Mouse (Mus musculus) olfactory bulb, adult 2 months (tissue): ENCODE data around the gene Psmd5. TPM values are rescaled to one million over a fixed set of nuclear protein-coding genes. Genes with fewer than 3 reads are reported as not detected.

Experiments
- H3K27ac ChIP-seq: fragments of 200-500 bp; 2 replicates; pipeline ENCODE4 v1.5.1; 2012; ENCODE audit warnings: low read depth, low read length; ENCODE audit not compliant: insufficient read depth
- H3K4me1 ChIP-seq: fragments of 200-500 bp; 2 replicates; pipeline ENCODE4 v1.6.1; 2012; ENCODE audit warnings: low read length; ENCODE audit not compliant: control insufficient read depth, insufficient read depth
- H3K4me3 ChIP-seq: fragments of 200-500 bp; 2 replicates; pipeline ENCODE4 v1.5.1; 2012; ENCODE audit warnings: mild to moderate bottlenecking, low read depth, low read length, moderate library complexity; ENCODE audit not compliant: insufficient read depth
- CTCF ChIP-seq: fragments of 200-500 bp; IDR thresholded peaks from 2 replicates; pipeline ENCODE4 v1.5.1; 2012; ENCODE audit warnings: low read depth, mild to moderate bottlenecking, low read length, moderate library complexity; ENCODE audit not compliant: insufficient read depth
- POLR2A ChIP-seq: fragments of 200-500 bp; IDR thresholded peaks from 2 replicates; pipeline ENCODE4 v1.6.1; 2012; ENCODE audit warnings: mild to moderate bottlenecking, low read depth, low read length, moderate library complexity; ENCODE audit not compliant: insufficient read depth
- WGBS: fragments of 180-500 bp; shearing (Covaris S2); methylation state at CpG from one replicate; pipeline ENCODE4 v1.1.7; 2018; 5-methylcytosine and 5-hydroxymethylcytosine counted together
- polyA plus RNA-seq: library from polyadenylated mRNA; stranded (reverse); fragments of >200 nt; gene quantifications from 2 replicates; pipeline ENCODE4 v1.2.4, GENCODE M21; 2012; ENCODE audit warnings: low replicate concordance; ENCODE audit not compliant: missing spikeins, insufficient read depth, insufficient read length

The Psmd5 gene
- polyA plus RNA-seq, 1 experiment: not detected

GRCm38 (mm10) chr2:34810775-34811174 is 64.0 kb downstream of the Psmd5 start:
- Histone ChIP-seq H3K4me3 (no peak overlapping the region), H3K4me1 (peaks cover 2% of the 10 kb centered on the region), H3K27ac (no peak overlapping the region)
- WGBS: 92% methylated on average over 3 of the region's 3 CpGs
- TF ChIP-seq CTCF (no peak), POLR2A (no peak)

- Histone ChIP-seq H3K4me3 (no peak overlapping the region), H3K27ac (no peak overlapping the region), H3K4me1 (peaks cover 7% of the 10 kb centered on the region)
- WGBS: 87% methylated on average over 1 of the region's 1 CpGs
- TF ChIP-seq POLR2A (no peak), CTCF (no peak)
These were observed 65.2 kb downstream of the Psmd5 start for GRCm38 (mm10) chr2:34809568-34809967.

DNA sequence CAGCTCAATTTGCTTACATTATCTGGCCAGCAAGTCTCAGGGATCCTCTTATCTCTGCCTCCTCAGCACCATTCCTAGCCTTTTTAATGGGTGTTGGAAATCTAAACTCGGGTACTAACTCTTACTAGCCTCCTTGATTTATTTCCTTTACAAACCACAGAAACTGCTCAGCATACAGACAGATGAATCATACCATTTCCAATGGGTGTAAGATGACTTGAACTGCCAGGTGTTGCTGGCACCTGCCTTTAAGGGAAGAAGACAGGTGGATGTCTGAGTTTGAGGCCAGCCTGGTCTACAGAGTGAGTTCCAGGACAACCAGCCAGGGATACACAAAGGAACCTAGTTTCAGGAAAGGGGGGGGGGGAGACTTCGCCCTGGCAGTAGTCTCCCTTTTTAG is 66.7 kb downstream of the Psmd5 start:
- H3K4me3 ChIP-seq: no peak overlapping the region
- no peak overlapping the region for H3K27ac ChIP-seq
- peaks cover 12% of the 10 kb centered on the region for H3K4me1 ChIP-seq
- TF ChIP-seq CTCF: no peak
- no peak for TF ChIP-seq POLR2A
- WGBS: 81% methylated on average over 2 of the region's 2 CpGs

DNA sequence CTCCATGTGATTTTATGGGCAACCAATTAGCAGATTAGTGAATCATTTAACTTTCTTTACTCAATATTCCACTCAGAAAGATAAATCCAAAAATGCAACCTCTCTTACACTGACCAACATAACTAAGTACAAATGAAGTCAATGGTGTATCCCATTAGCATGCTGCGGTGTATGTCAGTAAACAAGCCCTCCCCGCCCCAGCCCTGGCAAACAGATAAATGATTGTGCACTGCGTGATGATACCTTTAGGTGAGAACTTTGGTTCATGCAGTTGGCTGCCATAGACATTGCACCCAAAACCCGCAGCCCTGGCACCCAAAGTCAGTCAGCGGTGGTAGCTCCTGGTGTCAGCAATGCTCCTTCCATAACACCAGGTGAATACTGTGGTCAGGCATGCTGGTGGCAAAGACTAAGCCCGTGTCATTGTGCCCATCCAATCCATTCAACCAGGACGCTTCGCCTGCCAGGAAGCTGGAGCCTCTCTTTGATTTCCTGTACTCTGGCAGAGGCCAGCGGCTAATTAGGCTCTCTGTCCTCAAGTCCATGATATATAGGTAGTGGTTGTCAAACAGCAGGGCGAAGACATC is 69.3 kb downstream of the Psmd5 start:
- Histone ChIP-seq H3K27ac (no peak overlapping the region), H3K4me3 (no peak overlapping the region), H3K4me1 (peaks cover 9% of the 10 kb centered on the region)
- WGBS: 84% methylated on average over 10 of the region's 10 CpGs
- no peak for TF ChIP-seq POLR2A
- no peak for TF ChIP-seq CTCF

DNA sequence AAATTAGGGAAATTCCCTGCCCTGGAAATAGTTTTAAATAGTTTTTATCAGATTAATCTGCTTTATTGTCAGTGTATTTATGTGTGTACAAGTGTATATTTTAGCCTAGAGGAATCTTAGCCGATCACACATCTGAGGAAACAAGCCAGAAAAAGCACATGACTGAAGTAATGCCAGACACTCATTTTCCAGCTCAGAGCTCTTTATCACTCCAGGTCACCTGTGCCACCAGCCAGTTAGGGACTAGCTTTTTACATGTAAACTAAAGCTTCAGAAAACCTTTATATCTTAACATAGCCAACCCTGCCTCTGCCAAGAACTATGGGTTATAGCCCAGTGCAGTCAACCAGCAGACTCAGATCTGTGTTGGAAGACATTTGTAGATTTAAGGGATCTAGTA is 70.0 kb downstream of the Psmd5 start:
- 19% methylated on average over 1 of the region's 1 CpGs for WGBS
- H3K27ac ChIP-seq: no peak overlapping the region
- TF ChIP-seq CTCF (no peak), POLR2A (no peak)
- H3K4me3 ChIP-seq: no peak overlapping the region
- peaks cover 12% of the 10 kb centered on the region for H3K4me1 ChIP-seq

GRCm38 (mm10) chr2:34804172-34804571 is 70.6 kb downstream of the Psmd5 start:
- WGBS: 98% methylated on average over 2 of the region's 2 CpGs
- no peak for TF ChIP-seq POLR2A
- TF ChIP-seq CTCF: no peak
- Histone ChIP-seq H3K4me3 (no peak overlapping the region), H3K4me1 (peaks cover 12% of the 10 kb centered on the region), H3K27ac (no peak overlapping the region)

GRCm38 (mm10) chr2:34803746-34804145 is 71.0 kb downstream of the Psmd5 start:
- H3K4me1 ChIP-seq: peaks cover 12% of the 10 kb centered on the region
- H3K4me3 ChIP-seq: no peak overlapping the region
- no peak overlapping the region for H3K27ac ChIP-seq
- 47% methylated on average over 3 of the region's 3 CpGs for WGBS
- TF ChIP-seq CTCF: no peak
- no peak for TF ChIP-seq POLR2A

GRCm38 (mm10) chr2:34802565-34803245 is 72.1 kb downstream of the Psmd5 start:
- peak overlapping the region; percentile 84 for H3K27ac ChIP-seq
- WGBS: under 1% methylated on average over 32 of the region's 32 CpGs
- peaks cover 12% of the 10 kb centered on the region for H3K4me1 ChIP-seq
- H3K4me3 ChIP-seq: peak overlapping the region; percentile 71
- TF ChIP-seq POLR2A: 0 out of 2 replicates have a peak, but pooled peaks have one; percentile 3

DNA sequence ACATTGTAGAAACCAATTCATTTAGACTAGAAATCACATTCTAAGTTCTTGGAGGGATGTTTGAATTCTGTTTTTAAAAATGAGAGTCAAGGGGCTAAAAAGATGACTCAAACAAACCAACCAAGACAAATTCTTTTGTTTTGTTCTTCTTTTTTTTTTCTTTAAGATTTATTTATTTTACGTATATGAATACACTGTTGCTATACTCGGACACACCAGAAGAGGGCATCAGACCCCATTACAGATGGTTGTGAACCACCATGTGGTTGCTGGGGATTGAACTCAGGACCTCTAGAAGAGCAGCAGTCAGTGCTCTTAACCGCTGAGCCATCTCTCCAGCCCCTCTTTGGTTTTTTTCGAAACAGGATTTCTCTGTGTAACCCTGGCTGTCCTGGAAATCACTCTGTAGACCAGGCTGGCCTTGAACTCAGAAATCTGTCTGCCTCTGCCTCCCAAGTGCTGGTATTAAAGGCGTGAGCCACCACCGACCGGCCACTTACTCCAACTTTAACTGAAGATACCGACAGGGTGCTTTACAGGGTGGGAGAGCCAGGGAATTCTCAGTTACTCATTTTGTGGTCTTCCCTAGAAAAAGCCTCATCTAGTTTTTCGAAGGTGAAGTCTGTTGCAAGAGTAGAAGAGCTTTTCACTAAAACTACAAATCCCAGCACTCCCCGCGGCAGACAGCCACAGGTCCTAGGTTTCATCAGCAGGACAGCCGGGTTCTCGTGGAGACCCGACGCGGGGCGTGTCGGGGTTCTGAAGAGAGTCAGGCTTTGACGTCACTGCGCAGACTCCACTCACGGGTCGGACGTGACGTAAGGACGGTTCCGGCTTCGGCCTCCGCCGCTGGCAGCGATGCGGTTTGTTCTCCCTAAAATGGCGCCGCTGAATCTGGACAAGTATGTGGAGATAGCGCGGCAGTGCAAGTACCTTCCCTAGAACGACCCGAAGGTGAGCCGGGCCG is 73.0 kb downstream of the Psmd5 start:
- TF ChIP-seq CTCF: no peak
- TF ChIP-seq POLR2A: peak; percentile 85
- 5% methylated on average over 39 of the region's 39 CpGs for WGBS
- peak overlapping the region; percentile 71 for H3K4me3 ChIP-seq

More for the DNA sequence above, 73.0 kb downstream of the Psmd5 start:
- Histone ChIP-seq H3K27ac (peak overlapping the region; percentile 84), H3K4me1 (peaks cover 12% of the 10 kb centered on the region)
